Mouse (Mus musculus): ENCODE measurements around the gene Bdkrb2. TPM values are rescaled to one million over a fixed set of nuclear protein-coding genes. Genes with fewer than 3 reads are reported as not detected.

Gene Bdkrb2
- polyA plus RNA-seq, 1 experiment from 2014 or later: 1.6 TPM

GRCm38 (mm10) chr12:105534842-105535241, 28.2 kb upstream of the Bdkrb2 start:
- Histone ChIP-seq H3K27me3 (replicated peaks) (no peaks in the 10 kb centered on the region; the same call in 1 of the 2 replicates), H3K27ac (ENCODE audit: poor library complexity, severe bottlenecking) (no peak overlapping the region), H3K9ac (no peak overlapping the region), H3K4me1 (replicated peaks) (peaks cover 6% of the 10 kb centered on the region; the same call in 1 of the 2 replicates), H3K9me3 (replicated peaks) (peaks cover 7% of the 10 kb centered on the region; the same call in 1 of the 2 replicates), H3K36me3 (no peaks in the 10 kb centered on the region), H3K4me3 (no peak overlapping the region), H3K4me2 (no peak overlapping the region)
- ATAC-seq (ENCODE audit: insufficient number of reproducible peaks, low FRiP score): no peak
- 84% methylated on average over 4 of the region's 4 CpGs for WGBS

- no peaks in the 10 kb centered on the region for H3K36me3 ChIP-seq
- 60% methylated on average over 13 of the region's 13 CpGs for WGBS
Observed at GRCm38 (mm10) chr12:105535968-105536760, 26.9 kb upstream of the Bdkrb2 start.

GRCm38 (mm10) chr12:105537162-105537561, 25.9 kb upstream of the Bdkrb2 start:
- Histone ChIP-seq H3K9ac (no peak overlapping the region), H3K9me3 (replicated peaks) (peaks cover 7% of the 10 kb centered on the region; the same call in 1 of the 2 replicates), H3K27me3 (replicated peaks) (peaks cover 11% of the 10 kb centered on the region; the same call in 1 of the 2 replicates), H3K4me3 (no peak overlapping the region), H3K4me2 (no peak overlapping the region), H3K36me3 (no peaks in the 10 kb centered on the region), H3K4me1 (replicated peaks) (peaks cover 6% of the 10 kb centered on the region; the same call in 1 of the 2 replicates), H3K27ac (ENCODE audit: poor library complexity, severe bottlenecking) (no peak overlapping the region)
- ATAC-seq (ENCODE audit: insufficient number of reproducible peaks, low FRiP score): no peak
- WGBS: 62% methylated on average over 5 of the region's 5 CpGs

More at GRCm38 (mm10) chr12:105535968-105536760, 26.9 kb upstream of the Bdkrb2 start:
- Histone ChIP-seq H3K4me1 (replicated peaks) (peaks cover 6% of the 10 kb centered on the region; the same call in 1 of the 2 replicates), H3K9me3 (replicated peaks) (peaks cover 7% of the 10 kb centered on the region; the same call in 1 of the 2 replicates), H3K4me2 (no peak overlapping the region), H3K27me3 (replicated peaks) (peaks cover 1% of the 10 kb centered on the region; the same call in 1 of the 2 replicates), H3K9ac (no peak overlapping the region), H3K27ac (ENCODE audit: poor library complexity, severe bottlenecking) (no peak overlapping the region), H3K4me3 (no peak overlapping the region)
- ATAC-seq (ENCODE audit: insufficient number of reproducible peaks, low FRiP score): peak; percentile 45; the same call in 1 of the 2 replicates

- Histone ChIP-seq H3K4me3 (no peak overlapping the region), H3K27me3 (replicated peaks) (0 out of 2 replicates have a peak, but pooled peaks cover 15% of the 10 kb centered on the region), H3K36me3 (no peaks in the 10 kb centered on the region), H3K9ac (no peak overlapping the region), H3K27ac (ENCODE audit: poor library complexity, severe bottlenecking) (no peak overlapping the region), H3K9me3 (replicated peaks) (peaks cover 7% of the 10 kb centered on the region; the same call in 1 of the 2 replicates), H3K4me2 (no peak overlapping the region), H3K4me1 (replicated peaks) (peaks cover 9% of the 10 kb centered on the region)
- WGBS: 86% methylated on average over 10 of the region's 10 CpGs
- ATAC-seq (ENCODE audit: insufficient number of reproducible peaks, low FRiP score): no peak
Observed at GRCm38 (mm10) chr12:105539649-105540048, 23.4 kb upstream of the Bdkrb2 start.

GRCm38 (mm10) chr12:105541590-105542402, 21.2 kb upstream of the Bdkrb2 start:
- H3K9ac ChIP-seq: no peak overlapping the region
- H3K36me3 ChIP-seq: no peaks in the 10 kb centered on the region
- no peak overlapping the region for H3K27ac ChIP-seq (ENCODE audit: poor library complexity, severe bottlenecking)
- no peak for ATAC-seq (ENCODE audit: insufficient number of reproducible peaks, low FRiP score)
- H3K4me1 ChIP-seq (replicated peaks): peaks cover 16% of the 10 kb centered on the region
- H3K27me3 ChIP-seq (replicated peaks): 0 out of 2 replicates have a peak, but pooled peaks cover 15% of the 10 kb centered on the region
- H3K4me3 ChIP-seq: no peak overlapping the region
- no peak overlapping the region for H3K4me2 ChIP-seq
- peaks cover 7% of the 10 kb centered on the region; the same call in 1 of the 2 replicates for H3K9me3 ChIP-seq (replicated peaks)
- WGBS: 72% methylated on average over 12 of the region's 12 CpGs

GRCm38 (mm10) chr12:105542513-105542912, 20.5 kb upstream of the Bdkrb2 start:
- H3K9ac ChIP-seq: no peak overlapping the region
- no peak for ATAC-seq (ENCODE audit: insufficient number of reproducible peaks, low FRiP score)
- no peaks in the 10 kb centered on the region for H3K36me3 ChIP-seq
- H3K4me2 ChIP-seq: no peak overlapping the region
- H3K27ac ChIP-seq (ENCODE audit: poor library complexity, severe bottlenecking): no peak overlapping the region
- H3K4me1 ChIP-seq (replicated peaks): peaks cover 17% of the 10 kb centered on the region
- WGBS: 80% methylated on average over 3 of the region's 3 CpGs
- peaks cover 7% of the 10 kb centered on the region; the same call in 1 of the 2 replicates for H3K9me3 ChIP-seq (replicated peaks)
- no peak overlapping the region for H3K4me3 ChIP-seq
- 0 out of 2 replicates have a peak, but pooled peaks cover 15% of the 10 kb centered on the region for H3K27me3 ChIP-seq (replicated peaks)

- Histone ChIP-seq H3K4me3 (no peak overlapping the region), H3K9me3 (replicated peaks) (peaks cover 7% of the 10 kb centered on the region; the same call in 1 of the 2 replicates), H3K4me1 (replicated peaks) (peaks cover 24% of the 10 kb centered on the region), H3K4me2 (no peak overlapping the region), H3K27me3 (replicated peaks) (0 out of 2 replicates have a peak, but pooled peaks cover 15% of the 10 kb centered on the region), H3K36me3 (no peaks in the 10 kb centered on the region), H3K9ac (no peak overlapping the region), H3K27ac (ENCODE audit: poor library complexity, severe bottlenecking) (no peak overlapping the region)
- 75% methylated on average over 8 of the region's 8 CpGs for WGBS
- no peak for ATAC-seq (ENCODE audit: insufficient number of reproducible peaks, low FRiP score)
Observed at GRCm38 (mm10) chr12:105543176-105543575, 19.9 kb upstream of the Bdkrb2 start.

GRCm38 (mm10) chr12:105543751-105544150, 19.3 kb upstream of the Bdkrb2 start:
- 0 out of 2 replicates have a peak, but pooled peaks cover 17% of the 10 kb centered on the region for H3K27me3 ChIP-seq (replicated peaks)
- H3K27ac ChIP-seq (ENCODE audit: poor library complexity, severe bottlenecking): no peak overlapping the region
- no peak overlapping the region for H3K9ac ChIP-seq
- 57% methylated on average over 6 of the region's 6 CpGs for WGBS
- no peaks in the 10 kb centered on the region for H3K36me3 ChIP-seq
- no peak overlapping the region for H3K4me2 ChIP-seq
- no peak for ATAC-seq (ENCODE audit: insufficient number of reproducible peaks, low FRiP score)
- peaks cover 4% of the 10 kb centered on the region; the same call in 1 of the 2 replicates for H3K9me3 ChIP-seq (replicated peaks)
- H3K4me1 ChIP-seq (replicated peaks): peaks cover 30% of the 10 kb centered on the region
- H3K4me3 ChIP-seq: no peak overlapping the region

- H3K9ac ChIP-seq: no peak overlapping the region
- H3K4me3 ChIP-seq: no peak overlapping the region
- H3K36me3 ChIP-seq: no peaks in the 10 kb centered on the region
- H3K9me3 ChIP-seq (replicated peaks): no peaks in the 10 kb centered on the region
- H3K27ac ChIP-seq (ENCODE audit: poor library complexity, severe bottlenecking): no peak overlapping the region
- WGBS: 45% methylated on average over 7 of the region's 7 CpGs
- H3K4me2 ChIP-seq: no peak overlapping the region
- H3K27me3 ChIP-seq (replicated peaks): 0 out of 2 replicates have a peak, but pooled peaks cover 19% of the 10 kb centered on the region
- peaks cover 37% of the 10 kb centered on the region for H3K4me1 ChIP-seq (replicated peaks)
- no peak for ATAC-seq (ENCODE audit: insufficient number of reproducible peaks, low FRiP score)
Observed at GRCm38 (mm10) chr12:105544872-105545271, 18.2 kb upstream of the Bdkrb2 start.

- H3K4me2 ChIP-seq: no peak overlapping the region
- no peak overlapping the region for H3K9ac ChIP-seq
- no peaks in the 10 kb centered on the region for H3K9me3 ChIP-seq (replicated peaks)
- no peaks in the 10 kb centered on the region for H3K36me3 ChIP-seq
- H3K4me1 ChIP-seq (replicated peaks): peaks cover 37% of the 10 kb centered on the region
- H3K27me3 ChIP-seq (replicated peaks): 0 out of 2 replicates have a peak, but pooled peaks cover 19% of the 10 kb centered on the region
- WGBS: 31% methylated on average over 17 of the region's 17 CpGs
- H3K4me3 ChIP-seq: no peak overlapping the region
- ATAC-seq (ENCODE audit: insufficient number of reproducible peaks, low FRiP score): no peak
- peak overlapping the region; percentile 33; the same call in 1 of the 2 replicates for H3K27ac ChIP-seq (ENCODE audit: poor library complexity, severe bottlenecking)
Observed at GRCm38 (mm10) chr12:105545696-105546435, 17.2 kb upstream of the Bdkrb2 start.
